9 mouse cellular contexts compared by ENCODE assay signal in the genomic region with DNA sequence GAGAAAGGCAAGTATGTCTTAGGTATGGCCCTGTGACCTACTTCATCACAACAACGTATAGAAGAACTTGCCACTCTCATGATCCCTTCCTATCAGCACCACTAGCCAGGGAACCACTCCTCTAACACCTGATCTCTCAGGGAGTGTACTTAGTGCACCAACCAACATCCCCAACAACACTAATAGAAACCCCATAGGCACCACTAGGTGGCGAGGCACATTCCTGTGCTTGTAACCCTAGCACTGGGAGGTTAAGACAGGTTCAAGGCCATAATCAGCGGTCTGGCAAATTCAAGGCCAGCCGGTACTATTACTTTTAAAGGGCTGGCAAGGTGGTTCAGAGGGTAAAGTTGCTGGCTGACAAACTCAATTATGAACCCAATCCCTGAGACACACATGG. TPM values are rescaled to one million over a fixed set of nuclear protein-coding genes. Genes with fewer than 3 reads are reported as not detected.
DNase-seq lines count a peak whose midpoint lies in the region; ATAC-seq and TF ChIP-seq lines count a peak whose summit lies in the region.
"Had no signal": no experiment of that assay in that cellular context is flagged by ENCODE, and none has a peak within 500 bp of the region (broad histone marks: within the 10 kb centered on the region; RNA-seq: fewer than 3 reads in every experiment).

No protein-coding gene starts in this region.

- H3K27ac ChIP-seq in midbrain, embryonic 14.5 days (replicated peaks; ENCODE audit: low read depth, low read length) = no peak overlapping the region
- no peak overlapping the region for H3K27ac ChIP-seq in midbrain, embryonic 11.5 days (ENCODE audit: low read depth, low read length)
- H3K27ac ChIP-seq in bone marrow macrophage, adult 2 months (ENCODE audit: insufficient read depth, low read depth, low read length) = no peak overlapping the region
- H3K27ac ChIP-seq in limb, embryonic 11.5 days (replicated peaks; ENCODE audit: low read depth, low read length) = no peak overlapping the region
- no peak overlapping the region for H3K27ac ChIP-seq in stomach, embryonic 16.5 days (ENCODE audit: low read length)
- H3K27ac ChIP-seq: embryonic facial prominence, embryonic 15.5 days had no signal

- H3K27me3 ChIP-seq in midbrain, embryonic 14.5 days (ENCODE audit: control insufficient read depth, insufficient read depth, low read length) = no peaks in the 10 kb centered on the region
- H3K27me3 ChIP-seq in midbrain, embryonic 11.5 days (ENCODE audit: control insufficient read depth, insufficient read depth, low read length) = no peaks in the 10 kb centered on the region
- H3K27me3 ChIP-seq in limb, embryonic 11.5 days (ENCODE audit: control insufficient read depth, insufficient read depth, low read length) = no peaks in the 10 kb centered on the region
- H3K27me3 ChIP-seq in stomach, embryonic 16.5 days (ENCODE audit: control insufficient read depth, insufficient read depth, low read length) = no peaks in the 10 kb centered on the region
- H3K27me3 ChIP-seq: embryonic facial prominence, embryonic 15.5 days had no signal

- peaks cover 13% of the 10 kb centered on the region for H3K36me3 ChIP-seq in midbrain, embryonic 14.5 days (ENCODE audit: control insufficient read depth, insufficient read depth, low read length)
- H3K36me3 ChIP-seq in midbrain, embryonic 11.5 days (ENCODE audit: control insufficient read depth, insufficient read depth, low read length) = peaks cover 8% of the 10 kb centered on the region
- peaks cover 7% of the 10 kb centered on the region; the same call in 1 of the 2 replicates for H3K36me3 ChIP-seq in limb, embryonic 11.5 days (ENCODE audit: control insufficient read depth, insufficient read depth, low read length)
- 0 out of 2 replicates have a peak, but pooled peaks cover 7% of the 10 kb centered on the region for H3K36me3 ChIP-seq in stomach, embryonic 16.5 days (ENCODE audit: control insufficient read depth, insufficient read depth, low read length)

- peak; percentile 32 for DNase-seq in midbrain, embryonic 14.5 days
- no peak for DNase-seq in midbrain, embryonic 11.5 days (ENCODE audit: low spot score, missing footprints)
- peak; percentile 32 for DNase-seq in limb, embryonic 11.5 days (ENCODE audit: low spot score)
- DNase-seq in left cerebral cortex, adult 9 months (ENCODE audit: low spot score in 2 of 2) = no peak
- DNase-seq in cerebellum, adult 8-10 months = no peak
- DNase-seq in layer of hippocampus, postnatal 10 days (ENCODE audit: low spot score in 2 of 2) = no peak

- H3K4me3 ChIP-seq in midbrain, embryonic 14.5 days (replicated peaks; ENCODE audit: low read depth, low read length) = no peak overlapping the region
- no peak overlapping the region for H3K4me3 ChIP-seq in midbrain, embryonic 11.5 days (ENCODE audit: low read depth, low read length)
- no peak overlapping the region for H3K4me3 ChIP-seq in bone marrow macrophage, adult 2 months (ENCODE audit: insufficient read depth, low read length)
- no peak overlapping the region for H3K4me3 ChIP-seq in limb, embryonic 11.5 days (ENCODE audit: low read depth, low read length)
- no peak overlapping the region for H3K4me3 ChIP-seq in stomach, embryonic 16.5 days (replicated peaks; ENCODE audit: low read length)
- H3K4me3 ChIP-seq: embryonic facial prominence, embryonic 15.5 days had no signal

- TF ChIP-seq POLR2A in bone marrow macrophage, adult 2 months (IDR thresholded peaks at IDR 0.05; ENCODE audit: borderline replicate concordance, low read depth, low read length) = no peak

- no peak overlapping the region for H3K9ac ChIP-seq in midbrain, embryonic 14.5 days (replicated peaks; ENCODE audit: low read length)
- H3K9ac ChIP-seq in midbrain, embryonic 11.5 days (ENCODE audit: low read length) = no peak overlapping the region
- no peak overlapping the region for H3K9ac ChIP-seq in limb, embryonic 11.5 days (ENCODE audit: low read length)
- H3K9ac ChIP-seq in stomach, embryonic 16.5 days (ENCODE audit: low read length) = no peak overlapping the region
- H3K9ac ChIP-seq: embryonic facial prominence, embryonic 15.5 days had no signal

- H3K4me2 ChIP-seq in midbrain, embryonic 14.5 days (ENCODE audit: low read length) = no peak overlapping the region
- no peak overlapping the region for H3K4me2 ChIP-seq in midbrain, embryonic 11.5 days
- H3K4me2 ChIP-seq in limb, embryonic 11.5 days (ENCODE audit: low read depth, severe bottlenecking) = no peak overlapping the region
- no peak overlapping the region for H3K4me2 ChIP-seq in stomach, embryonic 16.5 days (ENCODE audit: low read depth, low read length)
- H3K4me2 ChIP-seq: embryonic facial prominence, embryonic 15.5 days had no signal

- WGBS in midbrain, embryonic 14.5 days = 57% methylated on average over 4 of the region's 4 CpGs
- 49% methylated on average over 4 of the region's 4 CpGs for WGBS in midbrain, embryonic 11.5 days
- WGBS in limb, embryonic 11.5 days = 52% methylated on average over 4 of the region's 4 CpGs
- 56% methylated on average over 4 of the region's 4 CpGs for WGBS in stomach, embryonic 16.5 days

- no peaks in the 10 kb centered on the region for H3K9me3 ChIP-seq in midbrain, embryonic 14.5 days (ENCODE audit: control insufficient read depth, low read length)
- no peaks in the 10 kb centered on the region for H3K9me3 ChIP-seq in midbrain, embryonic 11.5 days (ENCODE audit: control insufficient read depth, low read length)
- H3K9me3 ChIP-seq in limb, embryonic 11.5 days (ENCODE audit: control insufficient read depth, low read length) = no peaks in the 10 kb centered on the region
- no peaks in the 10 kb centered on the region for H3K9me3 ChIP-seq in stomach, embryonic 16.5 days (replicated peaks; ENCODE audit: control insufficient read depth, low read length)
- H3K9me3 ChIP-seq: embryonic facial prominence, embryonic 15.5 days had no signal

- peak; percentile 42; the same call in 1 of the 2 replicates for TF ChIP-seq CTCF in bone marrow macrophage, adult 2 months (IDR thresholded peaks at IDR 0.05; ENCODE audit: low read depth, low read length)

- peaks cover 1% of the 10 kb centered on the region; the same call in 1 of the 2 replicates for H3K4me1 ChIP-seq in midbrain, embryonic 14.5 days (ENCODE audit: control insufficient read depth, insufficient read depth, low read length)
- H3K4me1 ChIP-seq in midbrain, embryonic 11.5 days (ENCODE audit: control insufficient read depth, insufficient read depth, low read length) = no peaks in the 10 kb centered on the region
- H3K4me1 ChIP-seq in bone marrow macrophage, adult 2 months (ENCODE audit: control insufficient read depth, insufficient read depth, low read length) = peaks cover 15% of the 10 kb centered on the region
- peaks cover 12% of the 10 kb centered on the region for H3K4me1 ChIP-seq in limb, embryonic 11.5 days (ENCODE audit: control insufficient read depth, insufficient read depth, low read length)
- H3K4me1 ChIP-seq in stomach, embryonic 16.5 days (ENCODE audit: control insufficient read depth, insufficient read depth, low read length) = peaks cover 17% of the 10 kb centered on the region

- ATAC-seq in midbrain, embryonic 14.5 days (ENCODE audit: low FRiP score, low TSS enrichment) = no peak
- ATAC-seq in midbrain, embryonic 11.5 days (ENCODE audit: low FRiP score) = no peak
- ATAC-seq in limb, embryonic 11.5 days (ENCODE audit: insufficient number of reproducible peaks, low FRiP score, low TSS enrichment, low read depth) = no peak
- ATAC-seq in stomach, embryonic 16.5 days (ENCODE audit: insufficient read depth, low FRiP score) = peak; percentile 11; the same call in 1 of the 2 replicates

RNA-seq across cellular contexts. Expression of a gene that starts 8.3 kb away (rescaled TPM):
- polyA plus RNA-seq in midbrain, embryonic 14.5 days (2014; fragmentation: Nextera tagmentation; extraction: Ambion mirVana) = 3.5 and 3.9 TPM in 2 replicates
- polyA plus RNA-seq in midbrain, embryonic 11.5 days (2014; fragmentation: Nextera tagmentation; extraction: Ambion mirVana) = 5.9 and 6.2 TPM in 2 replicates
- polyA plus RNA-seq in bone marrow macrophage, adult 2 months (2012; ENCODE audit: insufficient read depth, insufficient read length, missing spikeins) = 11.4 and 13.7 TPM in 2 replicates
- 10.7 and 12.9 TPM in 2 replicates for polyA plus RNA-seq in limb, embryonic 11.5 days (2014; fragmentation: Nextera tagmentation; extraction: Ambion mirVana)
- 8.7 and 11.8 TPM in 2 replicates for polyA plus RNA-seq in stomach, embryonic 16.5 days (2015; fragmentation: Nextera tagmentation; extraction: Ambion mirVana)
- 1 to 10 TPM; 7.4 to 8.7 TPM for total RNA-seq in layer of hippocampus, postnatal 10 days (2021)

RNA-seq across cellular contexts. Expression of a gene that starts 33.8 kb away (rescaled TPM):
- polyA plus RNA-seq in midbrain, embryonic 14.5 days (2014; fragmentation: Nextera tagmentation; extraction: Ambion mirVana) = 39.8 and 44.8 TPM in 2 replicates
- polyA plus RNA-seq in midbrain, embryonic 11.5 days (2014; fragmentation: Nextera tagmentation; extraction: Ambion mirVana) = 72.7 and 73.6 TPM in 2 replicates
- 9.7 and 10.7 TPM in 2 replicates for polyA plus RNA-seq in bone marrow macrophage, adult 2 months (2012; ENCODE audit: insufficient read depth, insufficient read length, missing spikeins)
- polyA plus RNA-seq in limb, embryonic 11.5 days (2014; fragmentation: Nextera tagmentation; extraction: Ambion mirVana) = 82.6 and 89.6 TPM in 2 replicates
- 58.2 and 59.1 TPM in 2 replicates for polyA plus RNA-seq in stomach, embryonic 16.5 days (2015; fragmentation: Nextera tagmentation; extraction: Ambion mirVana)
- total RNA-seq in layer of hippocampus, postnatal 10 days (2021) = 10 to 100 TPM; 27.5 to 31.6 TPM

RNA-seq across cellular contexts. Expression of a gene that starts 57.2 kb away (rescaled TPM):
- polyA plus RNA-seq in midbrain, embryonic 14.5 days (2014; fragmentation: Nextera tagmentation; extraction: Ambion mirVana) = 0.70 and 1.8 TPM in 2 replicates
- polyA plus RNA-seq in midbrain, embryonic 11.5 days (2014; fragmentation: Nextera tagmentation; extraction: Ambion mirVana) = 0.10 and 0.14 TPM in 2 replicates
- not detected in 2 replicates for polyA plus RNA-seq in bone marrow macrophage, adult 2 months (2012; ENCODE audit: insufficient read depth, insufficient read length, missing spikeins)
- 0.24 and 0.40 TPM in 2 replicates for polyA plus RNA-seq in limb, embryonic 11.5 days (2014; fragmentation: Nextera tagmentation; extraction: Ambion mirVana)
- 0.81 and 0.96 TPM in 2 replicates for polyA plus RNA-seq in stomach, embryonic 16.5 days (2015; fragmentation: Nextera tagmentation; extraction: Ambion mirVana)
- total RNA-seq in layer of hippocampus, postnatal 10 days (2021) = 1 to 10 TPM; 5.3 to 5.5 TPM

Comparison
In these comparisons a context has a peak if more than half of its experiments do, and no peak if none do; other contexts are left out.
1. DNase-seq: peak in midbrain, embryonic 14.5 days (single experiment) and limb, embryonic 11.5 days (single experiment); none in midbrain, embryonic 11.5 days (single experiment), left cerebral cortex, adult 9 months (0 of 2), cerebellum, adult 8-10 months (single experiment) and layer of hippocampus, postnatal 10 days (0 of 2).